ENCODE assay signal across 26 mouse cellular contexts in genomic region chr11:95807884-95808283, GRCm38 (mm10). TPM values are rescaled to one million over a fixed set of nuclear protein-coding genes. Genes with fewer than 3 reads are reported as not detected.
DNase-seq lines count a peak whose midpoint lies in the region; ATAC-seq and TF ChIP-seq lines count a peak whose summit lies in the region.
"Had no signal": no experiment of that assay in that cellular context is flagged by ENCODE, and none has a peak within 500 bp of the region (broad histone marks: within the 10 kb centered on the region; RNA-seq: fewer than 3 reads in every experiment).

No protein-coding gene starts in this region.

- H3K79me2 ChIP-seq in MEL (ENCODE audit: control insufficient read depth, insufficient read depth, low read length, poor library complexity), result no peaks in the 10 kb centered on the region

- TF ChIP-seq CTCF in MEL (IDR thresholded peaks at IDR 0.05 in 2 of 3, conservative IDR thresholded peaks at IDR 0.05 in 1 of 3; ENCODE audit: control insufficient read depth in 1 of 3, insufficient read depth in 1 of 3, low read depth in 2 of 3, low read length in 3 of 3, poor library complexity in 1 of 3, severe bottlenecking in 1 of 3), result no peak
- TF ChIP-seq CTCF in bone marrow, adult 2 months (IDR thresholded peaks at IDR 0.05; ENCODE audit: control insufficient read depth, insufficient read depth, low read length), result no peak
- TF ChIP-seq CTCF in liver, embryonic 14.5 days (IDR thresholded peaks at IDR 0.05; ENCODE audit: low read depth), result no peak

- H3K4me3 ChIP-seq in liver, embryonic 11.5 days (ENCODE audit: low read depth, low read length), result no peak overlapping the region
- no peak overlapping the region for H3K4me3 ChIP-seq in MEL (ENCODE audit: control insufficient read depth in 1 of 2, insufficient read depth in 1 of 2, low read depth in 2 of 2, low read length in 2 of 2)
- H3K4me3 ChIP-seq in bone marrow, adult 2 months (replicated peaks; ENCODE audit: control insufficient read depth, low read depth, low read length), result no peak overlapping the region
- H3K4me3 ChIP-seq in liver, embryonic 14.5 days (ENCODE audit: insufficient read depth in 1 of 2, low read depth in 2 of 2, low read length in 2 of 2), result peak overlapping the region; percentile 12 to 33
- H3K4me3 ChIP-seq: embryonic facial prominence, embryonic 13.5 days; limb, embryonic 15.5 days had no signal

- H3K27ac ChIP-seq in liver, embryonic 11.5 days (ENCODE audit: low read depth, low read length), result peak overlapping the region; percentile 97
- H3K27ac ChIP-seq in MEL (ENCODE audit: control insufficient read depth, low read depth, low read length), result peak overlapping the region; percentile 61; the same call in 1 of the 2 replicates
- H3K27ac ChIP-seq in bone marrow, adult 2 months (ENCODE audit: control insufficient read depth, insufficient read depth, low read depth, low read length, poor library complexity), result peak overlapping the region; percentile 96
- peak overlapping the region; percentile 100 for H3K27ac ChIP-seq in liver, embryonic 14.5 days
- H3K27ac ChIP-seq: embryonic facial prominence, embryonic 13.5 days; hindbrain, embryonic 14.5 days; kidney, postnatal 0 days; limb, embryonic 15.5 days had no signal

- WGBS in liver, embryonic 11.5 days, result 92% methylated on average over 5 of the region's 5 CpGs
- WGBS in bone marrow, adult 2 months, result 86% methylated on average over 5 of the region's 5 CpGs
- 85% methylated on average over 5 of the region's 5 CpGs for WGBS in liver, embryonic 14.5 days (ENCODE audit: insufficient replicate concordance)

- H3K4me1 ChIP-seq in liver, embryonic 11.5 days (replicated peaks; ENCODE audit: control insufficient read depth, insufficient read depth, low read length), result peaks cover 35% of the 10 kb centered on the region
- peaks cover 18 to 42% of the 10 kb centered on the region in 2 experiments for H3K4me1 ChIP-seq in MEL (ENCODE audit: control insufficient read depth in 1 of 2, insufficient read depth in 2 of 2, low read length in 2 of 2)
- H3K4me1 ChIP-seq in bone marrow, adult 2 months (ENCODE audit: control insufficient read depth, insufficient read depth, low read length), result peaks cover 15% of the 10 kb centered on the region
- H3K4me1 ChIP-seq in liver, embryonic 14.5 days (replicated peaks; ENCODE audit: control insufficient read depth in 2 of 2, insufficient read depth in 2 of 2, low read length in 1 of 2), result peaks cover 71 to 74% of the 10 kb centered on the region in 2 experiments
- H3K4me1 ChIP-seq: embryonic facial prominence, embryonic 13.5 days; limb, embryonic 15.5 days had no signal

- DNase-seq in liver, embryonic 11.5 days (ENCODE audit: low spot score), result no peak
- DNase-seq in liver (no peak), MEL (ENCODE audit: low read depth, low spot score) (no peak)
- no peak for DNase-seq in liver, embryonic 14.5 days (ENCODE audit: low read depth in 3 of 3, low spot score in 3 of 3)
- no peak for DNase-seq in thymus, postnatal 4 days
- DNase-seq in frontal cortex, postnatal 36 days (ENCODE audit: low spot score in 2 of 2), result no peak
- DNase-seq: adrenal gland, adult 8-10 months; cerebellum, adult 2 months; cerebellum, postnatal 36 days; embryo, embryonic 11 days; kidney, adult 18-20 months; layer of hippocampus, adult 9-11 months; left cerebral cortex, postnatal 4 days; right cerebral cortex, postnatal 4 days; thymus, adult 18-20 months; thymus, postnatal 36 days had no signal

- peak overlapping the region; percentile 52 for H3K4me2 ChIP-seq in liver, embryonic 11.5 days
- H3K4me2 ChIP-seq in liver, embryonic 14.5 days (ENCODE audit: low read depth), result peak overlapping the region; percentile 60
- H3K4me2 ChIP-seq: embryonic facial prominence, embryonic 13.5 days; hindbrain, embryonic 14.5 days; limb, embryonic 15.5 days had no signal

- TF ChIP-seq POLR2A in MEL (IDR thresholded peaks at IDR 0.05; ENCODE audit: control insufficient read depth in 1 of 2, insufficient read depth in 1 of 2, low read depth in 1 of 2, low read length in 2 of 2, poor library complexity in 1 of 2), result no peak
- TF ChIP-seq POLR2A in bone marrow, adult 2 months (IDR thresholded peaks at IDR 0.05; ENCODE audit: borderline replicate concordance, control insufficient read depth, low read depth, low read length), result no peak

- H3K36me3 ChIP-seq in liver, embryonic 11.5 days (ENCODE audit: control insufficient read depth, insufficient read depth, low read length), result no peaks in the 10 kb centered on the region
- peaks cover 0 to 22% of the 10 kb centered on the region in 2 experiments; a peak in 2 of 4 replicates for H3K36me3 ChIP-seq in MEL (ENCODE audit: control insufficient read depth in 1 of 2, insufficient read depth in 2 of 2, low read length in 2 of 2)
- no peaks in the 10 kb centered on the region for H3K36me3 ChIP-seq in liver, embryonic 14.5 days (replicated peaks; ENCODE audit: control insufficient read depth, insufficient read depth, low read depth)
- H3K36me3 ChIP-seq: embryonic facial prominence, embryonic 13.5 days; limb, embryonic 15.5 days had no signal

- peak overlapping the region; percentile 55 for H3K9ac ChIP-seq in liver, embryonic 11.5 days (ENCODE audit: low read depth, low read length)
- H3K9ac ChIP-seq in MEL (ENCODE audit: control insufficient read depth, low read depth, low read length, poor library complexity, severe bottlenecking), result no peak overlapping the region
- H3K9ac ChIP-seq in liver, embryonic 14.5 days (replicated peaks), result peak overlapping the region; percentile 72
- H3K9ac ChIP-seq: embryonic facial prominence, embryonic 13.5 days; hindbrain, embryonic 14.5 days; limb, embryonic 15.5 days had no signal

- peaks cover 6% of the 10 kb centered on the region for H3K9me3 ChIP-seq in liver, embryonic 11.5 days (ENCODE audit: control insufficient read depth, low read length)
- H3K9me3 ChIP-seq in MEL (replicated peaks; ENCODE audit: insufficient read depth, low read length), result no peaks in the 10 kb centered on the region
- peaks cover 4% of the 10 kb centered on the region; the same call in 1 of the 2 replicates for H3K9me3 ChIP-seq in liver, embryonic 14.5 days (ENCODE audit: control insufficient read depth, low read length)
- H3K9me3 ChIP-seq: embryonic facial prominence, embryonic 13.5 days; limb, embryonic 15.5 days had no signal

- no peak for ATAC-seq in liver, embryonic 11.5 days (replicated peaks; ENCODE audit: low FRiP score)
- no peak for ATAC-seq in liver, embryonic 14.5 days (ENCODE audit: insufficient read depth)
- ATAC-seq: activated CD4-positive, CD25-positive, alpha-beta regulatory T cell, adult 4 months; forebrain, embryonic 16.5 days; inflammation-experienced regulatory T-cells, adult 6 months; lung, postnatal 0 days; midbrain, embryonic 16.5 days had no signal

- no peak for TF ChIP-seq RAD21 in MEL (IDR thresholded peaks at IDR 0.05; ENCODE audit: low read depth, low read length)

- no peak for TF ChIP-seq EP300 in MEL (IDR thresholded peaks at IDR 0.05; ENCODE audit: low read depth in 1 of 2, low read length in 2 of 2)
- TF ChIP-seq EP300 in liver, embryonic 14.5 days (IDR thresholded peaks at IDR 0.05; ENCODE audit: low read depth), result no peak

- no peaks in the 10 kb centered on the region for H3K27me3 ChIP-seq in liver, embryonic 11.5 days (replicated peaks; ENCODE audit: control insufficient read depth, insufficient read depth, low read length)
- no peaks in the 10 kb centered on the region for H3K27me3 ChIP-seq in MEL (ENCODE audit: control insufficient read depth in 1 of 2, insufficient read depth in 2 of 2, low read length in 2 of 2)
- H3K27me3 ChIP-seq in liver, embryonic 14.5 days (ENCODE audit: control insufficient read depth, insufficient read depth, low read length), result no peaks in the 10 kb centered on the region
- H3K27me3 ChIP-seq: embryonic facial prominence, embryonic 13.5 days; limb, embryonic 15.5 days had no signal

TF ChIP-seq in MEL, 35 proteins besides CTCF, POLR2A, EP300 and RAD21 (continues in another document):
- TF ChIP-seq GATA1 (IDR thresholded peaks at IDR 0.05; ENCODE audit: low read depth, low read length) (no peak), BHLHE40 (IDR thresholded peaks at IDR 0.05; ENCODE audit: borderline replicate concordance, low read depth, low read length) (no peak), POLR2AphosphoS5 (IDR thresholded peaks at IDR 0.05; ENCODE audit: borderline replicate concordance, low read depth, low read length) (no peak), JUND (IDR thresholded peaks at IDR 0.05; ENCODE audit: low read depth, low read length) (no peak), SIN3A (IDR thresholded peaks at IDR 0.05; ENCODE audit: low read length) (no peak), MAFK (IDR thresholded peaks at IDR 0.05; ENCODE audit: borderline replicate concordance, low read depth, low read length) (no peak)

RNA-seq across cellular contexts. Expression of gene Phospho1, which starts 16.4 kb away (rescaled TPM):
- 0.48 and 0.74 TPM in 2 replicates for polyA plus RNA-seq in liver, embryonic 11.5 days (2014; fragmentation: Nextera tagmentation; extraction: Ambion mirVana)
- total RNA-seq in MEL (2012; rRNA removed), result 15.4 and 17.7 TPM in 2 replicates
- polyA plus RNA-seq in MEL (2012; ENCODE audit: insufficient read depth in 1 of 2, insufficient read length in 2 of 2, low read depth in 1 of 2, low replicate concordance in 2 of 2, missing spikeins in 1 of 2), result 10 to 100 TPM in 1 of 2 experiments, not detected in 1; 76.0 TPM
- polyA plus RNA-seq in bone marrow, adult 2 months (2011; ENCODE audit: insufficient read depth, insufficient read length, low replicate concordance, missing spikeins), result 18.9 and 23.4 TPM in 2 replicates
- polyA plus RNA-seq in liver, embryonic 14.5 days (2012; rRNA removed), result 21.4 and 22.0 TPM in 2 replicates
- polyA plus RNA-seq in liver, embryonic 14.5 days (2014; fragmentation: Nextera tagmentation; extraction: Ambion mirVana), result 5.7 and 6.6 TPM in 2 replicates
- polyA plus RNA-seq: activated CD4-positive, CD25-positive, alpha-beta regulatory T cell, adult 4 months; forebrain, embryonic 16.5 days; inflammation-experienced regulatory T-cells, adult 6 months; kidney, postnatal 0 days had no signal

RNA-seq across cellular contexts. Expression of gene Gngt2, which starts 29.1 kb away (rescaled TPM):
- polyA plus RNA-seq in liver, embryonic 11.5 days (2014; fragmentation: Nextera tagmentation; extraction: Ambion mirVana), result 19.5 and 22.3 TPM in 2 replicates
- total RNA-seq in MEL (2012; rRNA removed), result 23.5 and 24.0 TPM in 2 replicates
- 10 to 100 TPM in 1 of 2 experiments, not detected in 1; 25.9 TPM for polyA plus RNA-seq in MEL (2012; ENCODE audit: insufficient read depth in 1 of 2, insufficient read length in 2 of 2, low read depth in 1 of 2, low replicate concordance in 2 of 2, missing spikeins in 1 of 2)
- 38.7 and 94.0 TPM in 2 replicates for polyA plus RNA-seq in bone marrow, adult 2 months (2011; ENCODE audit: insufficient read depth, insufficient read length, low replicate concordance, missing spikeins)
- polyA plus RNA-seq in liver, embryonic 14.5 days (2012; rRNA removed), result 6.9 and 13.0 TPM in 2 replicates
- polyA plus RNA-seq in liver, embryonic 14.5 days (2014; fragmentation: Nextera tagmentation; extraction: Ambion mirVana), result 16.5 and 17.5 TPM in 2 replicates

RNA-seq across cellular contexts. Expression of gene Abi3, which starts 34.4 kb away (rescaled TPM):
- 6.4 and 7.9 TPM in 2 replicates for polyA plus RNA-seq in liver, embryonic 11.5 days (2014; fragmentation: Nextera tagmentation; extraction: Ambion mirVana)
- 3.2 and 3.3 TPM in 2 replicates for total RNA-seq in MEL (2012; rRNA removed)
- 10 to 100 TPM in 1 of 2 experiments, not detected in 1; 15.4 TPM for polyA plus RNA-seq in MEL (2012; ENCODE audit: insufficient read depth in 1 of 2, insufficient read length in 2 of 2, low read depth in 1 of 2, low replicate concordance in 2 of 2, missing spikeins in 1 of 2)
- polyA plus RNA-seq in bone marrow, adult 2 months (2011; ENCODE audit: insufficient read depth, insufficient read length, low replicate concordance, missing spikeins), result 18.6 and 39.0 TPM in 2 replicates
- 4.9 and 6.2 TPM in 2 replicates for polyA plus RNA-seq in liver, embryonic 14.5 days (2012; rRNA removed)
- 2.3 and 3.8 TPM in 2 replicates for polyA plus RNA-seq in liver, embryonic 14.5 days (2014; fragmentation: Nextera tagmentation; extraction: Ambion mirVana)

Comparison
In these comparisons a context has a peak if more than half of its experiments do, and no peak if none do; other contexts are left out.
1. H3K4me3 ChIP-seq: peak in liver, embryonic 14.5 days (2 of 2); none in liver, embryonic 11.5 days (single experiment), MEL (0 of 2) and bone marrow, adult 2 months (single experiment).
2. Peak in every context shown above with its lines, with median percentiles within 50 percentile points of each other: H3K27ac ChIP-seq.